Mouse (Mus musculus): Measurements from ENCODE around the gene Tef. TPM values are rescaled to one million over a fixed set of nuclear protein-coding genes. Genes with fewer than 3 reads are reported as not detected.

The Tef gene
- polyA plus RNA-seq, 1 experiment from 2014 or later: 17.7 TPM

- Histone ChIP-seq H3K4me3 (ENCODE audit: low read depth, low read length) (peak overlapping the region; percentile 66), H3K9ac (ENCODE audit: low read length) (peak overlapping the region; percentile 67), H3K4me2 (ENCODE audit: low read length) (peak overlapping the region; percentile 59), H3K4me1 (replicated peaks; ENCODE audit: control insufficient read depth, insufficient read depth, low read length) (peaks cover 21% of the 10 kb centered on the region), H3K27ac (ENCODE audit: low read depth) (peak overlapping the region; percentile 57), H3K27me3 (replicated peaks; ENCODE audit: control insufficient read depth, insufficient read depth, low read length) (no peaks in the 10 kb centered on the region), H3K9me3 (ENCODE audit: control insufficient read depth, low read length) (no peaks in the 10 kb centered on the region), H3K36me3 (ENCODE audit: control insufficient read depth, insufficient read depth, low read length) (peaks cover 17% of the 10 kb centered on the region)
- peak; percentile 16 for ATAC-seq (replicated peaks; ENCODE audit: low FRiP score, low TSS enrichment, low read depth)
- DNase-seq (ENCODE audit: low spot score): no peak
- under 1% methylated on average over 26 of the region's 26 CpGs for WGBS
These were observed 9.4 kb downstream of the Tef start for GRCm38 (mm10) chr15:81811599-81811996.

- Histone ChIP-seq H3K36me3 (ENCODE audit: control insufficient read depth, insufficient read depth, low read length) (peaks cover 23% of the 10 kb centered on the region), H3K27ac (ENCODE audit: low read depth) (no peak overlapping the region; the same call in 1 of the 2 replicates), H3K4me1 (replicated peaks; ENCODE audit: control insufficient read depth, insufficient read depth, low read length) (peaks cover 21% of the 10 kb centered on the region), H3K4me2 (ENCODE audit: low read length) (peak overlapping the region; percentile 59), H3K4me3 (ENCODE audit: low read depth, low read length) (peak overlapping the region; percentile 66), H3K9me3 (ENCODE audit: control insufficient read depth, low read length) (no peaks in the 10 kb centered on the region), H3K9ac (ENCODE audit: low read length) (peak overlapping the region; percentile 67), H3K27me3 (replicated peaks; ENCODE audit: control insufficient read depth, insufficient read depth, low read length) (no peaks in the 10 kb centered on the region)
- 53% methylated on average over 3 of the region's 3 CpGs for WGBS
- DNase-seq (ENCODE audit: low spot score) (no peak), ATAC-seq (replicated peaks; ENCODE audit: low FRiP score, low TSS enrichment, low read depth) (no peak)
These were observed 10.1 kb downstream of the Tef start for GRCm38 (mm10) chr15:81812287-81812686.

GRCm38 (mm10) chr15:81812696-81813631 is 10.7 kb downstream of the Tef start:
- Histone ChIP-seq H3K4me3 (ENCODE audit: low read depth, low read length) (0 out of 2 replicates have a peak overlapping the region, but pooled peaks have one; percentile 66), H3K9me3 (ENCODE audit: control insufficient read depth, low read length) (no peaks in the 10 kb centered on the region), H3K27me3 (replicated peaks; ENCODE audit: control insufficient read depth, insufficient read depth, low read length) (no peaks in the 10 kb centered on the region), H3K4me1 (replicated peaks; ENCODE audit: control insufficient read depth, insufficient read depth, low read length) (peaks cover 21% of the 10 kb centered on the region), H3K9ac (ENCODE audit: low read length) (peak overlapping the region; percentile 67; the same call in 1 of the 2 replicates), H3K4me2 (ENCODE audit: low read length) (peak overlapping the region; percentile 59), H3K36me3 (ENCODE audit: control insufficient read depth, insufficient read depth, low read length) (peaks cover 28% of the 10 kb centered on the region), H3K27ac (ENCODE audit: low read depth) (no peak overlapping the region)
- ATAC-seq (replicated peaks; ENCODE audit: low FRiP score, low TSS enrichment, low read depth) (no peak), DNase-seq (ENCODE audit: low spot score) (no peak)
- 60% methylated on average over 7 of the region's 7 CpGs for WGBS

- peaks cover 21% of the 10 kb centered on the region for H3K4me1 ChIP-seq (replicated peaks; ENCODE audit: control insufficient read depth, insufficient read depth, low read length)
- H3K4me3 ChIP-seq (ENCODE audit: low read depth, low read length): no peak overlapping the region
- no peak overlapping the region for H3K9ac ChIP-seq (ENCODE audit: low read length)
- H3K27me3 ChIP-seq (replicated peaks; ENCODE audit: control insufficient read depth, insufficient read depth, low read length): no peaks in the 10 kb centered on the region
- ATAC-seq (replicated peaks; ENCODE audit: low FRiP score, low TSS enrichment, low read depth) (no peak), DNase-seq (ENCODE audit: low spot score) (no peak)
- 79% methylated on average over 5 of the region's 5 CpGs for WGBS
- H3K9me3 ChIP-seq (ENCODE audit: control insufficient read depth, low read length): no peaks in the 10 kb centered on the region
- no peak overlapping the region for H3K4me2 ChIP-seq (ENCODE audit: low read length)
- peaks cover 30% of the 10 kb centered on the region for H3K36me3 ChIP-seq (ENCODE audit: control insufficient read depth, insufficient read depth, low read length)
- no peak overlapping the region for H3K27ac ChIP-seq (ENCODE audit: low read depth)
These were observed 11.9 kb downstream of the Tef start for GRCm38 (mm10) chr15:81813986-81814705.

- 80% methylated on average over 12 of the region's 12 CpGs for WGBS
- Histone ChIP-seq H3K36me3 (ENCODE audit: control insufficient read depth, insufficient read depth, low read length) (peaks cover 35% of the 10 kb centered on the region), H3K27me3 (replicated peaks; ENCODE audit: control insufficient read depth, insufficient read depth, low read length) (no peaks in the 10 kb centered on the region), H3K9me3 (ENCODE audit: control insufficient read depth, low read length) (no peaks in the 10 kb centered on the region), H3K27ac (ENCODE audit: low read depth) (no peak overlapping the region), H3K4me3 (ENCODE audit: low read depth, low read length) (no peak overlapping the region), H3K9ac (ENCODE audit: low read length) (no peak overlapping the region), H3K4me2 (ENCODE audit: low read length) (no peak overlapping the region), H3K4me1 (replicated peaks; ENCODE audit: control insufficient read depth, insufficient read depth, low read length) (peaks cover 14% of the 10 kb centered on the region)
- ATAC-seq (replicated peaks; ENCODE audit: low FRiP score, low TSS enrichment, low read depth) (no peak), DNase-seq (ENCODE audit: low spot score) (no peak)
These were observed 12.6 kb downstream of the Tef start for GRCm38 (mm10) chr15:81814716-81815370.

- Histone ChIP-seq H3K4me3 (ENCODE audit: low read depth, low read length) (no peak overlapping the region), H3K27me3 (replicated peaks; ENCODE audit: control insufficient read depth, insufficient read depth, low read length) (no peaks in the 10 kb centered on the region), H3K9ac (ENCODE audit: low read length) (no peak overlapping the region), H3K4me2 (ENCODE audit: low read length) (no peak overlapping the region), H3K27ac (ENCODE audit: low read depth) (no peak overlapping the region), H3K36me3 (ENCODE audit: control insufficient read depth, insufficient read depth, low read length) (peaks cover 62% of the 10 kb centered on the region), H3K9me3 (ENCODE audit: control insufficient read depth, low read length) (no peaks in the 10 kb centered on the region), H3K4me1 (replicated peaks; ENCODE audit: control insufficient read depth, insufficient read depth, low read length) (no peaks in the 10 kb centered on the region)
- 86% methylated on average over 3 of the region's 3 CpGs for WGBS
- no peak for DNase-seq (ENCODE audit: low spot score)
- no peak for ATAC-seq (replicated peaks; ENCODE audit: low FRiP score, low TSS enrichment, low read depth)
These were observed 16.2 kb downstream of the Tef start for GRCm38 (mm10) chr15:81818404-81818803.

- Histone ChIP-seq H3K4me1 (replicated peaks; ENCODE audit: control insufficient read depth, insufficient read depth, low read length) (no peaks in the 10 kb centered on the region), H3K9ac (ENCODE audit: low read length) (no peak overlapping the region)
These were observed 20.4 kb downstream of the Tef start for GRCm38 (mm10) chr15:81822631-81823030.

GRCm38 (mm10) chr15:81824832-81825231 is 22.6 kb downstream of the Tef start:
- Histone ChIP-seq H3K9me3 (ENCODE audit: control insufficient read depth, low read length) (no peaks in the 10 kb centered on the region), H3K9ac (ENCODE audit: low read length) (no peak overlapping the region), H3K27me3 (replicated peaks; ENCODE audit: control insufficient read depth, insufficient read depth, low read length) (no peaks in the 10 kb centered on the region), H3K4me1 (replicated peaks; ENCODE audit: control insufficient read depth, insufficient read depth, low read length) (no peaks in the 10 kb centered on the region), H3K36me3 (ENCODE audit: control insufficient read depth, insufficient read depth, low read length) (peaks cover 60% of the 10 kb centered on the region), H3K4me2 (ENCODE audit: low read length) (no peak overlapping the region), H3K4me3 (ENCODE audit: low read depth, low read length) (no peak overlapping the region), H3K27ac (ENCODE audit: low read depth) (no peak overlapping the region)
- no peak for ATAC-seq (replicated peaks; ENCODE audit: low FRiP score, low TSS enrichment, low read depth)
- 69% methylated on average over 3 of the region's 3 CpGs for WGBS
- no peak for DNase-seq (ENCODE audit: low spot score)

More at GRCm38 (mm10) chr15:81822631-81823030, 20.4 kb downstream of the Tef start:
- Histone ChIP-seq H3K4me3 (ENCODE audit: low read depth, low read length) (no peak overlapping the region), H3K27me3 (replicated peaks; ENCODE audit: control insufficient read depth, insufficient read depth, low read length) (no peaks in the 10 kb centered on the region), H3K36me3 (ENCODE audit: control insufficient read depth, insufficient read depth, low read length) (peaks cover 69% of the 10 kb centered on the region), H3K4me2 (ENCODE audit: low read length) (no peak overlapping the region), H3K9me3 (ENCODE audit: control insufficient read depth, low read length) (no peaks in the 10 kb centered on the region), H3K27ac (ENCODE audit: low read depth) (no peak overlapping the region)
- ATAC-seq (replicated peaks; ENCODE audit: low FRiP score, low TSS enrichment, low read depth) (no peak), DNase-seq (ENCODE audit: low spot score) (no peak)
- 81% methylated on average over 3 of the region's 3 CpGs for WGBS

Measured in intestine, embryonic 14.5 days (tissue).